Mouse (Mus musculus) natural killer cell, adult 2 months (primary cell): ENCODE results near the gene Man2b2.

Source experiments
- DNase-seq, 2 experiments: peaks; one replicate each; pipeline ENCODE4 v3.0.0; 2022; ENCODE audit warnings: low spot score in 2 of 2

Gene Man2b2

GRCm38 (mm10) chr5:36829913-36830879 is at the start of gene Man2b2:
Gene Man2b2, minus strand, starts transcription at chr5:36830653.
- DNase-seq = peak; percentile 90 to 93

- DNase-seq = no peak
Measured at GRCm38 (mm10) chr5:36878801-36879200, 48.3 kb upstream of the Man2b2 start.

GRCm38 (mm10) chr5:36877641-36878040 is 47.2 kb upstream of the Man2b2 start:
- no peak for DNase-seq

GRCm38 (mm10) chr5:36876777-36877396 is 46.4 kb upstream of the Man2b2 start:
- DNase-seq = no peak

- no peak for DNase-seq
Measured at GRCm38 (mm10) chr5:36875956-36876355, 45.5 kb upstream of the Man2b2 start.

GRCm38 (mm10) chr5:36870916-36871315 is 40.5 kb upstream of the Man2b2 start:
- no peak for DNase-seq

- DNase-seq = peak in 1 of 2 experiments; percentile 14
Measured at GRCm38 (mm10) chr5:36869578-36870236, 39.3 kb upstream of the Man2b2 start.

GRCm38 (mm10) chr5:36869186-36869577 is 38.7 kb upstream of the Man2b2 start:
- no peak for DNase-seq

GRCm38 (mm10) chr5:36868266-36869090 is 38.0 kb upstream of the Man2b2 start, which contains the start of gene Ppp2r2c:
Gene Ppp2r2c, plus strand, starts transcription at chr5:36868513.
- no peak for DNase-seq

- no peak for DNase-seq
Measured at GRCm38 (mm10) chr5:36867561-36867960, 37.1 kb upstream of the Man2b2 start.

- DNase-seq = no peak
Measured at GRCm38 (mm10) chr5:36866701-36867250, 36.3 kb upstream of the Man2b2 start.

GRCm38 (mm10) chr5:36861084-36861483 is 30.6 kb upstream of the Man2b2 start:
- DNase-seq = peak; percentile 18 to 28

- no peak for DNase-seq
Measured at GRCm38 (mm10) chr5:36857546-36857945, 27.1 kb upstream of the Man2b2 start.

GRCm38 (mm10) chr5:36856529-36856928 is 26.1 kb upstream of the Man2b2 start:
- DNase-seq = no peak

- no peak for DNase-seq
Measured at GRCm38 (mm10) chr5:36855180-36855579, 24.7 kb upstream of the Man2b2 start.

GRCm38 (mm10) chr5:36851572-36851971 is 21.1 kb upstream of the Man2b2 start:
- DNase-seq = no peak

- DNase-seq = no peak
Measured at GRCm38 (mm10) chr5:36844490-36844889, 14.0 kb upstream of the Man2b2 start.

- no peak for DNase-seq
Measured at GRCm38 (mm10) chr5:36841701-36842100, 11.2 kb upstream of the Man2b2 start.

- peak; percentile 79 to 92 for DNase-seq
Measured at GRCm38 (mm10) chr5:36840092-36840491, 9.6 kb upstream of the Man2b2 start.

GRCm38 (mm10) chr5:36839602-36840001 is 9.1 kb upstream of the Man2b2 start:
- peak; percentile 76 to 86 for DNase-seq

GRCm38 (mm10) chr5:36839032-36839431 is 8.6 kb upstream of the Man2b2 start:
- peak; percentile 43 to 56 for DNase-seq
